ENCODE assay signal across 7 mouse cellular contexts in genomic region chr14:40966862-40967597, GRCm38 (mm10). TPM values are rescaled to one million over a fixed set of nuclear protein-coding genes. Genes with fewer than 3 reads are reported as not detected.
DNase-seq lines count a peak whose midpoint lies in the region; ATAC-seq lines count a peak whose summit lies in the region.

No protein-coding gene starts in this region.

- no peaks in the 10 kb centered on the region for H3K9me3 ChIP-seq in embryonic facial prominence, embryonic 10.5 days
- H3K9me3 ChIP-seq in limb, embryonic 11.5 days (ENCODE audit: control insufficient read depth, low read length): no peaks in the 10 kb centered on the region
- H3K9me3 ChIP-seq in midbrain, embryonic 14.5 days (ENCODE audit: control insufficient read depth, low read length): no peaks in the 10 kb centered on the region

- ATAC-seq in granulocyte monocyte progenitor cell, adult 5-6 weeks (replicated peaks; ENCODE audit: poor library complexity, severe bottlenecking): peak; percentile 78
- ATAC-seq in limb, embryonic 11.5 days (ENCODE audit: insufficient number of reproducible peaks, low FRiP score, low TSS enrichment, low read depth): peak; percentile 94
- ATAC-seq in midbrain, embryonic 14.5 days (ENCODE audit: low FRiP score, low TSS enrichment): peak; percentile 93

- peak overlapping the region; percentile 75 for H3K4me2 ChIP-seq in limb, embryonic 11.5 days (ENCODE audit: low read depth, severe bottlenecking)
- H3K4me2 ChIP-seq in midbrain, embryonic 14.5 days (ENCODE audit: low read length): peak overlapping the region; percentile 93

- peaks cover 47% of the 10 kb centered on the region for H3K4me1 ChIP-seq in embryonic facial prominence, embryonic 10.5 days
- peaks cover 12% of the 10 kb centered on the region; the same call in 1 of the 2 replicates for H3K4me1 ChIP-seq in limb, embryonic 11.5 days (ENCODE audit: control insufficient read depth, insufficient read depth, low read length)
- peaks cover 32% of the 10 kb centered on the region for H3K4me1 ChIP-seq in midbrain, embryonic 14.5 days (ENCODE audit: control insufficient read depth, insufficient read depth, low read length)

- H3K36me3 ChIP-seq in embryonic facial prominence, embryonic 10.5 days (replicated peaks): 0 out of 2 replicates have a peak, but pooled peaks cover 4% of the 10 kb centered on the region
- H3K36me3 ChIP-seq in limb, embryonic 11.5 days (ENCODE audit: control insufficient read depth, insufficient read depth, low read length): no peaks in the 10 kb centered on the region
- no peaks in the 10 kb centered on the region for H3K36me3 ChIP-seq in midbrain, embryonic 14.5 days (ENCODE audit: control insufficient read depth, insufficient read depth, low read length)

- H3K4me3 ChIP-seq in embryonic facial prominence, embryonic 10.5 days: peak overlapping the region; percentile 87
- peak overlapping the region; percentile 82 for H3K4me3 ChIP-seq in limb, embryonic 11.5 days (ENCODE audit: low read depth, low read length)
- H3K4me3 ChIP-seq in midbrain, embryonic 14.5 days (replicated peaks; ENCODE audit: low read depth, low read length): peak overlapping the region; percentile 93

- H3K9ac ChIP-seq in limb, embryonic 11.5 days (ENCODE audit: low read length): peak overlapping the region; percentile 88
- H3K9ac ChIP-seq in midbrain, embryonic 14.5 days (replicated peaks; ENCODE audit: low read length): peak overlapping the region; percentile 93

- H3K27me3 ChIP-seq in embryonic facial prominence, embryonic 10.5 days (replicated peaks; ENCODE audit: low read depth, poor library complexity, severe bottlenecking): peaks cover 14% of the 10 kb centered on the region
- H3K27me3 ChIP-seq in limb, embryonic 11.5 days (ENCODE audit: control insufficient read depth, insufficient read depth, low read length): no peaks in the 10 kb centered on the region
- H3K27me3 ChIP-seq in midbrain, embryonic 14.5 days (ENCODE audit: control insufficient read depth, insufficient read depth, low read length): no peaks in the 10 kb centered on the region

- WGBS in embryonic facial prominence, embryonic 10.5 days: under 1% methylated on average over 56 of the region's 62 CpGs
- under 1% methylated on average over 47 of the region's 62 CpGs for WGBS in limb, embryonic 11.5 days
- WGBS in midbrain, embryonic 14.5 days: under 1% methylated on average over 56 of the region's 62 CpGs

- H3K27ac ChIP-seq in embryonic facial prominence, embryonic 10.5 days (replicated peaks): peak overlapping the region; percentile 95
- peak overlapping the region; percentile 26 for H3K27ac ChIP-seq in limb, embryonic 11.5 days (replicated peaks; ENCODE audit: low read depth, low read length)
- H3K27ac ChIP-seq in midbrain, embryonic 14.5 days (replicated peaks; ENCODE audit: low read depth, low read length): peak overlapping the region; percentile 86

- DNase-seq in adrenal gland, postnatal 10 days: peak; percentile 99
- DNase-seq in embryonic facial prominence, embryonic 10.5 days (ENCODE audit: low spot score): peak; percentile 99
- peak; percentile 98 for DNase-seq in kidney, adult 11 months
- DNase-seq in limb, embryonic 11.5 days (ENCODE audit: low spot score): peak; percentile 98
- peak; percentile 97 for DNase-seq in midbrain, embryonic 14.5 days
- DNase-seq in spleen, adult 18-20 months: peak; percentile 99

RNA-seq across cellular contexts. Expression of gene Tspan14, which starts 0.4 kb away (rescaled TPM):
- total RNA-seq in adrenal gland, postnatal 10 days (2021): 10 to 100 TPM; 50.0 to 53.8 TPM
- polyA plus RNA-seq in embryonic facial prominence, embryonic 10.5 days (2016; fragmentation: Nextera tagmentation; extraction: Ambion mirVana): 88.1 and 92.5 TPM in 2 replicates
- total RNA-seq in granulocyte monocyte progenitor cell, adult 5-6 weeks (2014; fragmentation: Nextera tagmentation): 44.0 and 48.2 TPM in 2 replicates
- total RNA-seq in granulocyte monocyte progenitor cell, adult 5-6 weeks (2017): 37.8 and 40.1 TPM in 2 replicates
- polyA plus RNA-seq in limb, embryonic 11.5 days (2014; fragmentation: Nextera tagmentation; extraction: Ambion mirVana): 79.5 and 87.0 TPM in 2 replicates
- 57.2 and 79.6 TPM in 2 replicates for polyA plus RNA-seq in midbrain, embryonic 14.5 days (2014; fragmentation: Nextera tagmentation; extraction: Ambion mirVana)

RNA-seq across cellular contexts. Expression of gene Fam213a, which starts 46.6 kb away (rescaled TPM):
- total RNA-seq in adrenal gland, postnatal 10 days (2021): 100 to 1,000 TPM; 230 to 232 TPM
- 36.6 and 40.1 TPM in 2 replicates for polyA plus RNA-seq in embryonic facial prominence, embryonic 10.5 days (2016; fragmentation: Nextera tagmentation; extraction: Ambion mirVana)
- total RNA-seq in granulocyte monocyte progenitor cell, adult 5-6 weeks (2014; fragmentation: Nextera tagmentation): 7.5 and 11.0 TPM in 2 replicates
- 10.6 and 11.6 TPM in 2 replicates for total RNA-seq in granulocyte monocyte progenitor cell, adult 5-6 weeks (2017)
- polyA plus RNA-seq in limb, embryonic 11.5 days (2014; fragmentation: Nextera tagmentation; extraction: Ambion mirVana): 37.7 and 38.1 TPM in 2 replicates
- polyA plus RNA-seq in midbrain, embryonic 14.5 days (2014; fragmentation: Nextera tagmentation; extraction: Ambion mirVana): 70.4 and 80.1 TPM in 2 replicates

Comparison
In these comparisons a context has a peak if more than half of its experiments do, and no peak if none do; other contexts are left out.
1. Peak in every context shown above with its lines: DNase-seq, ATAC-seq, H3K4me3 ChIP-seq and H3K27ac ChIP-seq.
2. H3K27ac ChIP-seq: peak in every context shown above with its lines; median percentile 95 in embryonic facial prominence, embryonic 10.5 days; 86 in midbrain, embryonic 14.5 days; 26 in limb, embryonic 11.5 days.